Mouse (Mus musculus): ENCODE data around the gene Dolk.

DNA sequence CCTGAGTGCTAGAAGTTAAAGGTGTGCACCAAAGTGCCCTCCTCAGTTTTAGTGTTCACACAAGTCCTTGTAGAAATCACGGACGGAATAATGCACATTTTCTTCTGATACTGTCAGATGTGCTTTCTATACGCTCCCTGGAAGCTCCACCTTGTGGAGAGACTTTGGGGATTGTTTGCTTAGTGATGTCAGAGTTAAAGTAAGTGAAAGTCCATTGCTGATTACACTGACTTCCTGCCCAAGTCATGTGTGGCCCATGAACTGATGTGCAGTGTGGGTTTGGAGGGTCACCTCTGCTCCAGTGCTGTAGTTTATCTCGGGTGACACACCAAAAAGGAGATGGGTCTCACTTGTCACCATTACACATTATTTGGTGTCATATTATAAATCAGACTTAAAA is 33.1 kb upstream of the Dolk start:
- TF ChIP-seq CTCF (IDR thresholded peaks at IDR 0.05; ENCODE audit: control insufficient read depth, insufficient read depth, insufficient replicate concordance, low read depth, low read length), result no peak
- TF ChIP-seq POLR2A (IDR thresholded peaks at IDR 0.05; ENCODE audit: control insufficient read depth, low read depth, low read length), result no peak

Measured in testis, adult 2 months (tissue).